Mouse (Mus musculus) induced T-regulatory cell, adult 2 months (primary cell): ENCODE measurements around the gene Adam33.
A peak's percentile ranks its signal among the peaks of the same experiment; 100 is the strongest.
"Not testable (repeated sequence)": the region's sequence is repeated elsewhere in the genome, so short reads cannot be mapped to it uniquely, and the experiment has no call there.

Experiments used
- DNase-seq: peaks from one replicate; pipeline ENCODE4 v3.0.0-alpha.2; 2012; ENCODE audit warnings: low read depth

Adam33 gene

GRCm38 (mm10) chr2:131063404-131063864 lies at the start of gene Adam33:
Gene Adam33 (minus strand): TSS chr2:131063814.
- DNase-seq, result no peak

GRCm38 (mm10) chr2:131105989-131106388 lies 42.4 kb upstream of the Adam33 start:
- no peak for DNase-seq

- DNase-seq, result not testable (repeated sequence)
Observed at GRCm38 (mm10) chr2:131105061-131105460, 41.4 kb upstream of the Adam33 start.

- no peak for DNase-seq
Observed at GRCm38 (mm10) chr2:131104021-131104420, 40.4 kb upstream of the Adam33 start.

- DNase-seq, result no peak
Observed at GRCm38 (mm10) chr2:131101530-131101929, 37.9 kb upstream of the Adam33 start.

- DNase-seq, result no peak
Observed at GRCm38 (mm10) chr2:131097087-131097486, 33.5 kb upstream of the Adam33 start.

GRCm38 (mm10) chr2:131096101-131096795 lies 32.6 kb upstream of the Adam33 start:
- DNase-seq, result peak; percentile 30

GRCm38 (mm10) chr2:131094823-131095222 lies 31.2 kb upstream of the Adam33 start:
- DNase-seq, result peak; percentile 85

GRCm38 (mm10) chr2:131093577-131093976 lies 30.0 kb upstream of the Adam33 start:
- DNase-seq, result no peak

GRCm38 (mm10) chr2:131090852-131091251 lies 27.2 kb upstream of the Adam33 start:
- no peak for DNase-seq

- no peak for DNase-seq
Observed at GRCm38 (mm10) chr2:131089634-131090033, 26.0 kb upstream of the Adam33 start.

GRCm38 (mm10) chr2:131088581-131088980 lies 25.0 kb upstream of the Adam33 start:
- DNase-seq, result no peak

GRCm38 (mm10) chr2:131086667-131087390 lies 23.2 kb upstream of the Adam33 start, which contains the start of gene Siglec1:
Gene Siglec1 (minus strand): TSS chr2:131086765.
- no peak for DNase-seq

- no peak for DNase-seq
Observed at GRCm38 (mm10) chr2:131084206-131084605, 20.6 kb upstream of the Adam33 start.

- no peak for DNase-seq
Observed at GRCm38 (mm10) chr2:131080507-131080906, 16.9 kb upstream of the Adam33 start.

GRCm38 (mm10) chr2:131072536-131072935 lies 8.9 kb upstream of the Adam33 start:
- no peak for DNase-seq

GRCm38 (mm10) chr2:131067481-131067880 lies 3.9 kb upstream of the Adam33 start:
- no peak for DNase-seq

- no peak for DNase-seq
Observed at GRCm38 (mm10) chr2:131066342-131066741, 2.7 kb upstream of the Adam33 start.

GRCm38 (mm10) chr2:131061607-131062006 lies 2.0 kb downstream of the Adam33 start:
- DNase-seq, result no peak

GRCm38 (mm10) chr2:131060784-131061183 lies 2.8 kb downstream of the Adam33 start:
- no peak for DNase-seq

- no peak for DNase-seq
Observed at GRCm38 (mm10) chr2:131059781-131060540, 3.7 kb downstream of the Adam33 start.

GRCm38 (mm10) chr2:131059377-131059776 lies 4.2 kb downstream of the Adam33 start:
- DNase-seq, result no peak

GRCm38 (mm10) chr2:131058672-131059071 lies 4.9 kb downstream of the Adam33 start:
- DNase-seq, result no peak
